Mouse (Mus musculus): ENCODE results near the gene Olfr952. TPM values are rescaled to one million over a fixed set of nuclear protein-coding genes. Genes with fewer than 3 reads are reported as not detected.

Olfr952 gene
- not detected for total RNA-seq (2021)
- long read RNA-seq, experiment 1: 0 reads
- long read RNA-seq, experiment 2: 0 reads

DNA sequence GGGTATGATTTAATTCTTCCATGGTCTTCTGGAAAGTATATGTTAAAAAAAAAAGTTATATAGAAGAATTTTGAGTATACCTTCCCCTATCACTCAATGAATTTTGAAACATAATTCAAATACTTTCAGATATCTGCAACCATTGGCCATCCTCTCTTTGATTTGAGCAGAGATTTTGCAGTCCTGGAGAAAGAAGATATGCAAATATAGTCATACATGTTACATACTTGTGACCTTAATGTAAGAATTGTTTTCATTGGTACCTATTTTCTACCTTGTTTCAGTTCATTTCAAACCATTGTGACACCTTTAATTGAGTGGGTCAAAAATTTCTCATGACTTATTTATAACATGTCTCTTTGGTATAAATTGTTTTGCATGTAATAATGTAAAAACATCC lies at the start of gene Olfr952:
Gene Olfr952 (minus strand): TSS at position 101 of the 400 bp plus-strand sequence.
- no peak for DNase-seq

DNA sequence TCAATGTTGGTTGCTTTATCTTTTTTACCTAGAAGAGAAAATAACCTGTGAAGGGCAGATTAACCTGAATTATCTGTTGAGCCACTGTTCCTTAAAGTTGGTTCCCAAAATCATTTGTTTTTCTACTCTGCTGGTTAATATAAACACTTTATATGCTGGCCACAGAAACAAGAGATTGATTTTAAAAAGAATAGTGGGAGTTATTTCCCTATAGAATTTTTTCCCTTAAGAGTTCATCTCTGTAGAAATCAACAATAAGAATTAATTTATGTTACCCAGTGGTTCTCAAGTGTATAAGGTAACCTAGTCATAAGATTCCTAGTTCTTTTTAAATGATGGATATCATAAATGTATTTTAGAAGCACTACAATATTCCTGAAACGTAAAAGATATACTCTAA lies 44.9 kb upstream of the Olfr952 start, which contains the start of gene Olfr955:
Gene Olfr955 (minus strand): TSS at position 101 of the 400 bp plus-strand sequence.
- DNase-seq: no peak

GRCm38 (mm10) chr9:39456401-39456800 lies 29.5 kb upstream of the Olfr952 start, which contains the start of gene Olfr954:
Gene Olfr954, plus strand, starts transcription at chr9:39456701.
- DNase-seq: no peak

DNA sequence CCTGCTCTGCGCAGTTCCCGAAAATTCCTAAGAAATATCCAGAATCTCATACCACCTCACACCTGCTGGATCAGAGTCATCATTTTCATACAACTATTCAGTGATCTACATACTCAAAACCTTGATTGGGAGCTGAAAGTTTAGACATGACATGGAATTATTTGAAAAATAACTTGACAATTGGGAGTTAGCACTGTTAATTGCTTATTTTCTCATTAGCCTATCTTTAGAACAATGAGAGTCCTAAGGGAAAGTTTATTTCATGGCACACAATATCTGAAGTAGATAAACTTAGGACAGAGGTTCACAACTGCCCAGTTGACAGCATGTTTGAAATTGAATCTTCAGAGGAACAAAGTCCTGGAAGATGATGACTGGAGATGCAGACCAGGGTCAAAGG lies 39.8 kb downstream of the Olfr952 start, which contains the start of gene Olfr951:
Gene Olfr951 (plus strand): TSS at position 301 of the 400 bp plus-strand sequence.
- DNase-seq: no peak

Other genes with a start within 250 kb of the Olfr952 start
- not detected for gene Olfr944, start 225.2 kb downstream of the Olfr952 start, total RNA-seq (2021)
- not detected for gene Olfr1537, start 177.2 kb downstream of the Olfr952 start, total RNA-seq (2021)
- not detected for gene Olfr945, start 150.3 kb downstream of the Olfr952 start, total RNA-seq (2021)
- gene Olfr948, start 101.1 kb downstream of the Olfr952 start, total RNA-seq (2021): not detected
- gene Olfr951, start 39.7 kb downstream of the Olfr952 start, total RNA-seq (2021): not detected
- gene Olfr954, start 29.6 kb upstream of the Olfr952 start, total RNA-seq (2021): not detected
- gene Olfr955, start 44.8 kb upstream of the Olfr952 start, total RNA-seq (2021): not detected
- gene Olfr44, start 66.8 kb upstream of the Olfr952 start, total RNA-seq (2021): not detected
- gene Olfr957, start 88.7 kb upstream of the Olfr952 start, total RNA-seq (2021): not detected
- not detected for gene Olfr958, start 126.9 kb upstream of the Olfr952 start, total RNA-seq (2021)
- not detected for gene Olfr959, start 148.4 kb upstream of the Olfr952 start, total RNA-seq (2021)
- 1 to 10 TPM; 6.6 to 7.9 TPM for gene AW551984, start 177.3 kb upstream of the Olfr952 start, total RNA-seq (2021)
- gene Olfr148, start 183.5 kb upstream of the Olfr952 start, total RNA-seq (2021): not detected
- not detected for gene Olfr960, start 194.2 kb upstream of the Olfr952 start, total RNA-seq (2021)
- not detected for gene Olfr961, start 217.9 kb upstream of the Olfr952 start, total RNA-seq (2021)
- gene Olfr963, start 240.1 kb upstream of the Olfr952 start, total RNA-seq (2021): not detected